Mouse (Mus musculus): ENCODE results near the gene Trmt2b.
"Not testable (repeated sequence)": the region's sequence is repeated elsewhere in the genome, so short reads cannot be mapped to it uniquely, and the experiment has no call there.

Trmt2b gene

DNA sequence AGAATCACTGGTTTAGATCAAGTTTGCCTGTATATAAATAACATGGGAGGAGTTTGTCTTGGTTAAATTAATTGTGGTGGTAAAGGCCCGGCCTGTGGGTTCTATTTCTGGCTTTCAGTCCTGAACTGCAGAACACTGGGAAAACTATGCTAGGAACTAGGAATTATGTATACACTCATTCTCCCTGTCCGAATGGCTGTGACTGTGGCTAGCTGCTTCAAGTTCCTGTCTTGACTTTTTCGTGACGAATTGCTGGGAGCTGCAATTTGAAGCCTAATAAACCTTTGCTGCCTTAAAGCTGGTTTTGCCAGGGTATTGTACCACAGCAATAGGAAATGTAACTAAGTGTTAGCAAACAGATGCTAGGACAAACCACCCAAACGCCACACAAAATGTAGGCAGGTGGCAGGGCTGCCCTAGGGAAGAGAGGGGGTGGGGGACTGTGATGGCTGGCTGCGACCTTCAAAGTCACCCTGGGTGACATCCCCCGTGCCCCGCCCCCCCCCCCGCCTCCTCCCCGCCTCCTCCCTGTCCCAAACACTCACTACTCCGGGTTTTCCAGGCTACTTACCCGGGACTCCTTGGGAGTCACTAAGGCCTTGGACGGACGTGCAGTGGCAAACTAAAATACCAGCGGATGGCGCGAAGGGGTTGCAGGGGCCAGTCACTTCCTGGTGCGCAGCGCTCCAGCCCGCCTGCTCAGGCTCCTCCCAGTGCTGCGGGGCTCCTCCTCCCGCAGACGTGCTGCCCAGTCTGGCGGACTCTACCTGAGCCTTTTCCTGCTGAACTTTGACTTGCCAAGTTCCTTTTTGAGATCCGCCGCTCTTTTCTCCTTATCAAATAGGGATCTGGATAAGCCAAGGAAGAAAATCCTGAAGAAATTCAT lies at the start of gene Trmt2b:
Trmt2b (minus strand) TSS at position 710 of the 886 bp plus-strand sequence.
- peak; percentile 56 to 57 for DNase-seq (ENCODE audit: low spot score in 2 of 2)

DNA sequence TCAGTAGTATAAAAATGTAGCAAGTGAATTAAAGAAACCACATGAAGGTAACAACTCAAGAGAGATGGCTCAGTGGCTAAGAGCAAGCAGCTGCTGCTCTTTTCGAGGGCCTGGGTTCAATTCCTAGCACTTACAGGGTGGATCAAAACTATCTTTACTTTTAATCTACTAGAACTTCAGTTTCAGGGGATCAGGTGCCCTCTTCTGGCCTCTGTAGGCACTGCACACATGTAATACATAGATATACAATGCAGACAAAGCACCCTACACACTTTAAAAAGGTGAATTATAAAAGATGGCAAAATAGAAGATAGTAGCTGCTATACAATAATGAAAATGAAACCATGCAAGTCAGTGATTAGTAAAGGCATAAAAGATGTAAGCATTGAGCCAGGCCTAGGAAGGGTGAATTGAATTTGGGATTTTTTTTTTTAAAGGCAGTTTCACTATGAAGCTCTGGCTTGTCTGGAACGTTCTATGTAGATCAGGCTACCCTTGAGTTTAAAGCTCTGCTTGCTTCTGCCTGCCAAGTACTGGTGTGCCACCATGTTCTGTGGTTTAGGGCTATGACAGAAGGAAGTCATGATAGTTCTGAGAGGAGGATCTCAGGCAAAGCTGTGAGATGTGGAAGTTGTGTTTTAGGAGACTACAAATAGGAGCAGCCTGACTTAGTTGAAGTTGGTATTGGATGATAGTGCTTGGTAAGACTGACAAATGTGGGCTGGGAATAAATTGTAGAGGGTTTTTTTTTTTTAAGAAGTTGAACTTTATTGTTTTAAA lies 42.6 kb upstream of the Trmt2b start:
- peak; percentile 6 to 32 for DNase-seq (ENCODE audit: low spot score in 2 of 2)

DNA sequence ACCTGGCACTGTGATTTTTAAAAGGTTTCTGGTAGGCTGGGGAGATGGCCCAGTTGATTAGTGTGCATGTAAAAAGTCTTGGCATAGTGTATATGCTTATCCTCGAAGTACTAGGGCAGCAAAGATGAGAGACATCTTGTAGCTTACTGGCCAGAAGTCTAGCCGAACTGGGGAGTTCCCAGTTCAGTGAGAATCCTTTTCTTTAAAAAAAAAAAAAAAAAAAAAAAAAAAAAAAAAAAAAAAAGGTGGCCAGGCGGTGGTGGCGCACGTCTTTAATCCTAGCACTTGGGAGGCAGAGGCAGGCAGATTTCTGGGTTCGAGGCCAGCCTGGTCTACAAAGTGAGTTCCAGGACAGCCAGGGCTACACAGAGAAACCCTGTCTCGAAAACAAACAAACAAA lies 34.4 kb upstream of the Trmt2b start:
- not testable (repeated sequence) for DNase-seq (ENCODE audit: low spot score in 2 of 2)

DNA sequence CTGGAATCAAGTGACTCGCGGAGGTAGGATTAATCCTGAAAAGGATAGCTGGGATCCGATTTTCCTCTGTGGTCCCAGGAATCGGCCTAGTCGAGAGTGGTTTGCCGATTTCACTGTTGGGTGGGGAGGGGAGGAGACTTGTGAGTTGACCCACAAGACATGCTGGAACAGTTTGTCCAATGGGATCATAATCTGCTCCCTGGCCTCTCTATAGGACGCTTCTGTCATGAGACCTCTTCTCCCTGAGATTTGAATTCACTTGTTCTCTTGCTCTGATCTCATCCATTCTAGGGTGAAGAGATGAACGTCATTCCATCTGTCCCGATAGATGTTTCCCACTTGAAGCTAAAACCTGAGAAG lies 31.5 kb upstream of the Trmt2b start:
- no peak for DNase-seq (ENCODE audit: low spot score in 2 of 2)

DNA sequence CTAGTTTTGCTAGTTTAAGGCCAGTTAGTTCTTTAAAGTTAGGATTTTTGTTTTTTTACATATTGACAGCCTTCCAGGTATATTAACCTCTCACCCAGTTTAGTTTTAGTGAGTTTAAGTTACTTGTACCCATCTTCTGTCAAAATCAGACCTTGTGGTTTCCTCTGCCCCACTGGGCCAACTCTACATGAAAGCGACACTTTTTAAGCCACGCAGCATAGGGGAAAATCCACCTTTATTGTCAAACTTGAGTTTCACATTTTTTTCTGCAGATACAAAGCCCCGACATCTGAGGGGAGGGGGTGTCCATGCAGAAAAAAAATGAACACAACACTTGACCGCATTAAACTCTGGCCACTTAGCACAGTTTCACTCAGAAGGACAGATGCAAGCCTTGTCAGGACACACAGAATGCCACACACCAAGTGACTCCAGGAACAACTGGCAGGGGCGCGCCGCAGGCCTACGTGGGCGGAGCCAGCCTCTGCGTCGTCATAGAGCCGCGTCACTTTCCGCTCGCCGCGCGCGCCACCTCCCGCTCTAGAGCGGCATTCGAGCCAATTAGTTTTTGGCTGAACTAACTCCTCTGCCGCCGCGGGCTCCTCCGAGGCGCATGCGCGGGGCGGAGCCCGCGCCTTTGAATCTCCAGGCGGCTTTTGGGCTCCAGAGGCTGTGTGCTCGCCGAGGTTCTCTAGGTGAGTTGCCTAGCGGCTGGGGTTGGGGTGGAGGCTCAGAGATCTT lies 30.9 kb upstream of the Trmt2b start, which contains the start of gene Cenpi:
Cenpi (plus strand) TSS at position 551 of the 741 bp plus-strand sequence.
- DNase-seq (ENCODE audit: low spot score in 2 of 2): peak; percentile 84 to 87

DNA sequence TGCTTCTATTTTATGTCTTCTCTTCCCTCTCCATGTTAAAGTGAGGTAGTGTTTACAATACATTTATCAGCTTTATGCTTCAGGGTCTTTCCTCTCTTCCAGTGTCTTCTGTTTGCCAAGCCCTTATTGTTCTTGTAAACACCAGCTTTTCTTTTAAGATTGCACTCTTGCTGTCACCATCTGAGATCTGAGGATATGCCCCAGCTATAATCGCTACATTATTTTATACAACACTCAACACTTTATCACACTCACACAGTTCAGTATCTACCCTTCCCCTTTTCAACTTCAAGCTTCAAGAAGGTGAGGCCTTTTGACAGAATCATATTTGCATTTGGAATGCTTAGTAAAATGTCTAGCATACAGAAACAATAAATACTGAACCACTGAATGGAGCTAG lies 26.5 kb upstream of the Trmt2b start:
- DNase-seq (ENCODE audit: low spot score in 2 of 2): no peak

DNA sequence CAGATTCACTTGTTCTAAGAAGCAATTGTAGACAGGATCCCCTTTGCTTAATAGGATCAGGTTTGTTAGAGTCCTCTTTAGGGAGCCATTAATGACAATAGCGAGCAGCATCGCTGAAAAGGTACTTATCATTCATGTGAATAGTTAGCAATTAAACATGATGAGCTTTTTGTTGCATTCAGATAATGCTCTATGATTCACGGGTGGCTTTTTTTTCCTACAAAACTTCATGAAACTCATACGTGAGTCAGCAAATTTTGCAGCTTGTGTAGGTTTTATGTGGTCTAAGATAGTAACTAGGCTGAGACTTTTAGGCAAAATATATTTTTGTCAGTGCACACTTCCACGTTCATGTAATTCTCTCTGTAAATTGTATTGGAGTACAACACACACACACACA lies 23.4 kb upstream of the Trmt2b start:
- no peak for DNase-seq (ENCODE audit: low spot score in 2 of 2)

DNA sequence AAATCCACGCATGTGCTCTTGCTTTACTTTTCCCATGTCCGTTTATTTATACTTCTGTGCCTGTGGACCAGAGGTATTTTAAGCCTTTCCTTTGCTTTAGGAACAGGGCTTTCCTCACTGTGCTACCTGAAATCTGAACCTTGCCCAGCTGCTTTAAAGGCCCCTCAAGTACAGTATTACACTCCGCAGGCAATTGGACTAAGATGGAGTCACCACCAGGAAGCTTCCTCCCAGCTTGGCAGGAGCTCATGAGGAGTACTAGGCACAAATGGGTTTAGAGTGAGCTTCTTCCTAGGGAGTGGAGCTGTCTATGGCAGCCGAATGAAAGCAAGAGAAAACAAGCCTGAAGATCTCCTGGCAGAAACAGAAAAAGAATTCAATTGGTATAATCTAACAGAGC lies 20.4 kb upstream of the Trmt2b start:
- no peak for DNase-seq (ENCODE audit: low spot score in 2 of 2)

DNA sequence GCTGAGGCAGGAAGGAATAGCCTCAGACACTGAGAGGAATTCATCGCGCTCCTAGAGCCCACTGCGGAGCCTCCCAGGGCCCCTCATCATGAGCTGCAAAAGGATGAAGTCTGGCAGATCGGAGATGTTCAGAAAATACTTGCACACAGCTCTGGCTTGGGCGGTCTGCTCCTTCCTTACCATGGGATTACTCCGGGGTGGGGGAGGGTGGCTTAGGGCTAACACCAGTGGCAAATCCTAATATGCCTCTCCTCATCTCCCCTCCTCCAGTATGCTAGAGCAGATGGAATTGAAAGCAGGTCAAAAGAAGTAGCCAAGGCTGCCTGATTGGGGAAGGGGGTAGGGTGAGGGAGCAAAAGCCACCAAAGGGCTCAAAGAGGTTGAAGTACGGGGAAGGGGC lies 20.0 kb upstream of the Trmt2b start:
- no peak for DNase-seq (ENCODE audit: low spot score in 2 of 2)

DNA sequence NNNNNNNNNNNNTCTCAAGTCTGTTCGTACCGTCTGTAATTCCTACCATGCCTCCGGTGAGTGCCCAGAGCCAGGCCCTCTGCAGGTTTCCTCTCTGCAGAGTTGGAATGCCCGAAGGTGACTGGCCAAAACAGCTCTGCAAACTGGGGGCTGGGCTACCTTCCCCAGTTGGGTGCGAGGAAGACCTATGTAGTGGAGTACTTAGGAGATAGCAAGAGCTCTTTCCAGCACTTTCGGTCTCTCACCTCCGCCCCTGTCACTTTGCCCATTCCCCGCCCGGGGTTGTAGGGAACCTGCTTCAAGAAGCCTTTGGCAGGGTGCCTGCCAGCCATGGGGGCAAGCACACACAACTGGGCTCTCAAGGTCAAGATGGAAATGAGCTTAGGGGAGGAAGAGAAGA lies 19.5 kb upstream of the Trmt2b start:
- no peak for DNase-seq (ENCODE audit: low spot score in 2 of 2)

DNA sequence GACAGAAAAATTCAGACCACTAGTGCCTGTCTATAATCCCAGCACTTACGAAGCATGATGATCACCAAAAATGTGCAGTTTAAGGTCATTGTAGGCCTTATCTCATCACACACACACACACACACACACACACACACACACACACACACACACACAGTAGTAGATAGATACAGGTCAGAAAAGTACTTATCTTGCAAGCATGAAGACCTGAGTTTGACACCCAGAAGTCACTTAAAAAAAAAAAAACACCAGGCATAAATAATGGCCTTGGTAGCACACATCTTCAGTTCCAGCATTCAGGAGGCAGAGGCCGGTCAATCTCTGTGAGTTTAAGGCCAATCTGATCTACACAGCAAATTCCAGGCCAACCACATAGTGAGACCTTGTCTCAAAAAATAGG lies 10.5 kb upstream of the Trmt2b start:
- no peak for DNase-seq (ENCODE audit: low spot score in 2 of 2)

DNA sequence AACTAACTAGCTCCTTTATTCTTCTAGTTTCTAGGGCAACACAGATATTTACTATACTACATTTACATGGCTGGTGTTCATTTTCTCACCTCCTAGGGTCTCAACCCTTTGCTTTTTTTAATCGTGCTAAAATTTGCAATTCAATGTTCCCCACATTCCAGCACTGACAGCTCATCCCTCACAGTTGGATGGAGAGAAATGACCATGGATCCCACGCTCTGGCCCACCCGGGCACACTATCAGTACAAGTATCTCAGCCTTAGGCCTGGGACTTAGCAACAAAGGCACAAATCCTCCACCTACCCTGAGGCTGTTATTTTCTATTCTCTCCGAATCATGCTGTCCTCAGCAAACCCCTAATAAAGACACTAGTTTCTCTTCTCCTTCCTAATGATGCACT lies 9.0 kb upstream of the Trmt2b start:
- no peak for DNase-seq (ENCODE audit: low spot score in 2 of 2)

DNA sequence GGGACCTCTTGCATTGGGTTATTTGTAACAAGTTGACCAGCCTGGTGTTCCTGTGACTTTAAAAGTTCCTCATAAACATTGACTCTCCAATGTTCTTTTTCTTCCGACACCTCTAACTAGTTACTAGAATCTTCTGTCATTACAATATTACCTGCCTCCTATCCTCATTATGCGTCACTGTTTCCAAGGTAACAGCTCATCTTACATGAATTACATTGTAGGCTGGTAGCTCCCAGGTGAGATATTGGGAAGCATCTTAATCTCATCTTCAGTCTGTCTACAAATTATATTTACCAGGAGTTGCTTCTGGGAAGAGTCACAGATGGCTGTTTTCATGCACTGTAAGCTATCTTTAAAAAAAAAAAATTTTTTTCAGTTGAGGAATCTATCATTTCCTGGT lies 8.3 kb upstream of the Trmt2b start:
- DNase-seq (ENCODE audit: low spot score in 2 of 2): no peak

DNA sequence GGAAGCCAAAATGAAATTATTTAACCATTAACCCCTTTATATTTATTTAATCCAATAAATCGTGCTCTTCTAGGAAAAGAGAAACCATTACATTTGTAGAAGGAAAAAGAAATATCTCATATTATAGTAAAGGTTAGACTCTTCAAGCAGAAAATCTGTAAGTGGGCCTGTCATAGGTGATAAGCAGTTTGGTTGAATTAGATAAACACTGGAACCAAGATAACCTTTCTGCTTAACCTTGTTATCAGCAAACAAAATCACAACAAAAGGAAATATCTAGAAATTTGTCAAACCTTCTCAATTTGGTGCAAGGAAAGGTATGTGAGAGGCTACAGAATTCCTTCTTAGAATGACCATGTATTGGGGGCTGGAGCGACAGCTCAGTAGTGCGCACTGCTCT lies 3.7 kb upstream of the Trmt2b start:
- no peak for DNase-seq (ENCODE audit: low spot score in 2 of 2)

DNA sequence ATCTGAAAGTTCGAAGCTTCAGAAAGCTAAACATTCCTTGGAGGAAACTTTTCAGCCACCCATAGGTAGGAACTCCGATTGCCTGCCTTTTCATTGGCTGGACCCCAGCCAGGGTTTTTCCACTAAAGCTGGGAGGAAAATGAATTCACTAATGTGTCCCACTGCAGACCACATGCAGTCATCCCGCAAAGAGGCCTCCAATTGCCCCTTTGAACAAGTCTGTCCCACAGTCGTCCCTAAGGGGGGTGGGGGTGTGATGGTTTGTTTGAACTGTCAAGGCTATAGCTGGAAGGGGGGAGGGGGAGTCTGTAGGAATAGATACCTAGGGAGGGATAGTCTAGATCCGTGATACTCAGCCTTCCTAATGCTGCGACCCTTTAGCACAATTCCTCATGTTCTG lies 1.1 kb downstream of the Trmt2b start:
- no peak for DNase-seq (ENCODE audit: low spot score in 2 of 2)

DNA sequence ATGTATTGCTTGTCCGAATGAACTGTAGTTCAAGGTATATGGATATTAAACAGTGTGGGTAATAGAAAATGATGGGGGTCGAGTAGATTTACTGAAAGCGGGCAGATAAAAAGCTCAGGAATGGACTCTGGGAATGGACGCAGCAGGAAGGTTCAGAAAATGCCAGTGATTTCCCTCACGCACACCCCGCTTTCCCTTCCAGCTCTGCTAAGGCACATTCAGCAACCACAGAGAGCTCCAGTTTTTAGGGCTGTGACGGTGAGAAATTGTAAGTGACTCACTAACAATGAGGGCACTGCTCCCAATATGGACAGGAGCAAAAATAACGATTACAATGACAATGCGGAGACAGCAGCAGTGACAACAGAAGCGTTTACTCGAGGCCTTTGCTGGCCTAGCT lies 14.7 kb downstream of the Trmt2b start:
- DNase-seq (ENCODE audit: low spot score in 2 of 2): no peak

DNA sequence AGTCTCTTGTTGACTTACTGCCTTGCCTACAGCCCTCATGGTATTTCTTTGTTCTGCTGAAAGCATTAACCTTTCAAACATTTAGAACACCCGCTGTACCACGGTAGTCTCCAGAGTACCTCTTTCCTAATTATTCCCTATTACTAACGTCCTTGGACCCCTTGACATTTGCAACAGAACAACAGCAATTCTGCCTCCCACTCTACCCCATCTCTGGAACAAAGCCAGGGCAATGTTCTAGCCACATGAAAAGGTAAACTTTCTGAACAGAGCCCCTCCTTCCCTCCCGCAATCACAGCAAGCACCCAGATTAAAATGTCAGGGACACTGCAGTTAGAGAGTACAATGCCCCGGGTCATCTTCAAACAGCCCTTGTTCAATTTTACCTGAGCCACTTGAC lies 15.6 kb downstream of the Trmt2b start:
- no peak for DNase-seq (ENCODE audit: low spot score in 2 of 2)

DNA sequence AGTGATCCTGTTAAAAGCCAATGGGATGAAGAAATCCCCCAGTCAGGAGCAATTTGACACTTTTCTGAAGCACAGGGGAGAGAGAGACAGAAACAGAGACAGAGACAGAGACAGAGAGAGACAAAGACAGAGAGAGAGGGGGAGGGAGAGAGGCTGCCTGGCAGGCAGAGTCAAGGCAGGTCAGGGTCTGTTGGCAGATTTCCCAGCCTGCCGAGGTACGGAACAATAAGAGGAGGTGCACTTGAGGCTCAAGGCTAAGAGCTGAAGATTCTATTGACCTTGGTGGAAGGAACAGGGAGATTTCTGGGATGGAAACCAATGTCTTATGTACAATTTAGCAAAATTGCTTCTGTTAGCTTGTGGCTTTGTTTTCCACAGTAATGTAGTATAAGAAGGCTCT lies 28.6 kb downstream of the Trmt2b start:
- DNase-seq (ENCODE audit: low spot score in 2 of 2): no peak

DNA sequence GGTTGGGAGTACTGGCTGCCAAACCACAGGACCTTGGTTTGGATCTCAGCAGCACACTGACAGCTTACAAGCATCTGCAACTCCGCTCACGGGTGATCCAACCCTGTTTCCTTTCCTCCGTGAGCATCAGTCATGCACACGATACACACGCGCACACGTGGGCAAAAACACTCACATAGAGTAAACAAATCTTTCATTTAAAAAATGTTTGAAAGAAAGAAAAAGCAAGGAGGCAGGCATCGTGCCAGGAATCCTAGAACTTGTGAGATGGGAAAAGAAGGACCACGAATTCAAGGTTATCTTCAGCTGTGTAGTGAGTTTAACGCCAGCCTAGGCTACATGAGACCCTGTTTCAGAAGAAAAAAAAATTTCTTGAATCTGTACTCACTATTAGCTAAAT lies 30.8 kb downstream of the Trmt2b start:
- no peak for DNase-seq (ENCODE audit: low spot score in 2 of 2)

DNA sequence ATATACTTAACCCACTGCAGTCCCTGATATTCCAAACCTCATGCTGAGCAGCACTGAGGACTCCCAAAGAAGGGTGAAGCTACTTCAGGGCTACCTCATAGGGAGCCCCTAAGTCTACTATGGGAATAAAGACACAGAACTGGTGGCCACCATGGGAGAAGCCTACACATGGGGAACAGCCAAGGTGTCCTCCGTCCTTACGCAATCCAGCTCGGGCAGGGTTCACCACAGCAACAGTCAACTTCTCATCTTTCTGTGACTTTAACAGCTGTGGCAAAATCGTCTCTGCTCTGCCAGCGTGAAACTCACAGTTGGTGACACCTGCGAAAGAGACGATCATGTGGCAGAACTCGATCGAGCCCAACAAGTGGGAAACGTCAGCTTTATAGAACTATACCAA lies 38.5 kb downstream of the Trmt2b start:
- no peak for DNase-seq (ENCODE audit: low spot score in 2 of 2)

DNA sequence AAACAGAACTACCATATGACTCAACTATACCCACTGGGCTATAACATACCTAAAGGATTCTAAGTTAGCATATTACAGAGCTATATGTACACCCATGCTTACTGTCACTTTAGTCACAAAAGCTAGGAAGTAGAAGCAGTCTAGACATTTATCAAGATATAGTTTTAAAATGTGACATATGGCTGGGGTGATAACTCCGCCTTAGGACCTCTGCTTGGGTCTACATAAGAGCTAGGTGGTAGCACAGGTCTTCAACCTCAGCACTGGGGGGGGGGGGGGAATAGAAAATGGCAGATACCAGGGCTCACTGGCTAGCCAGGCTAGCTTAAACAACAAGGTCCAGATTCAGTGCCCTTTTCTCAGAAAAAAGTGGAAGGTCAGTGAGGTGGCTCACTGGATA lies 43.7 kb downstream of the Trmt2b start:
- no peak for DNase-seq (ENCODE audit: low spot score in 2 of 2)

DNA sequence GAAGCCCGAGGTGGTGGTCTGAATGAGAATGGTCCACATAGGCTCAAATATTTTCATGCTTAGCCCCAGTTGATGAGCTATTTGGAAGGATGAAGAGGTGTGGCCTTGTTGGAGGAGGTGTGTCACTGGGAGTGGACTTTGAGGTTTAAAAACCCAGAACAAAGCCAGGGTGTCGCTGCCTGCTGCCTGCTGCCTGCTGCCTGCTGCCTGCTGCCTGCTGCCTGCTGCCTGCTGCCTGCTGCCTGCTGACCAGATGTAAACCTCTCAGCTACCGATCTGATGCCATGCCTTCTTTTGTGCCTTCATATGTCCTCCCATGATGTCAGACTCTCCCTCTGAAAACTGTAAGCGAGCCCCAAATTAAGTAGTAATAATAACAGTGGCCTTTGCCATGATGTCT lies 54.9 kb downstream of the Trmt2b start, which contains the start of gene Nox1:
Nox1 (minus strand) TSS at position 101 of the 400 bp plus-strand sequence.
- DNase-seq (ENCODE audit: low spot score in 2 of 2): no peak
